Mouse (Mus musculus) thymus, postnatal 4 days (tissue): ENCODE measurements around the gene Btbd35f21.
"Not testable (repeated sequence)": the region's sequence is repeated elsewhere in the genome, so short reads cannot be mapped to it uniquely, and the experiment has no call there.

Experiments used
- DNase-seq: peaks from one replicate; pipeline ENCODE4 v3.0.0; 2021

Gene Btbd35f21

GRCm38 (mm10) chrX:32725809-32726208, at the start of gene Btbd35f21:
Btbd35f21 (plus strand) TSS chrX:32726109.
- not testable (repeated sequence) for DNase-seq
